Mouse (Mus musculus): ENCODE measurements around the gene Timmdc1.

Timmdc1 gene

GRCm38 (mm10) chr16:38476312-38477240 lies 45.9 kb downstream of the Timmdc1 start:
- ChIA-PET POLR2A (interaction anchor here in 3 of 4 experiments (0.6 to 3.1 kb wide), 47 partner anchors 8 to 668 kb away, joined by 3 to 18 read pairs (median 4); partner anchors contain the start of genes Maats1 (in 2 of the 3), Timmdc1 (in 2 of the 3), Adprh (in 1 of the 3) and Cox17 (in 1 of the 3)), CTCF (interaction anchor here in 2 of 4 experiments (0.5 to 0.9 kb wide), 4 partner anchors 26 to 135 kb away, joined by 3 to 8 read pairs (median 4); no protein-coding TSS in a partner anchor)

DNA sequence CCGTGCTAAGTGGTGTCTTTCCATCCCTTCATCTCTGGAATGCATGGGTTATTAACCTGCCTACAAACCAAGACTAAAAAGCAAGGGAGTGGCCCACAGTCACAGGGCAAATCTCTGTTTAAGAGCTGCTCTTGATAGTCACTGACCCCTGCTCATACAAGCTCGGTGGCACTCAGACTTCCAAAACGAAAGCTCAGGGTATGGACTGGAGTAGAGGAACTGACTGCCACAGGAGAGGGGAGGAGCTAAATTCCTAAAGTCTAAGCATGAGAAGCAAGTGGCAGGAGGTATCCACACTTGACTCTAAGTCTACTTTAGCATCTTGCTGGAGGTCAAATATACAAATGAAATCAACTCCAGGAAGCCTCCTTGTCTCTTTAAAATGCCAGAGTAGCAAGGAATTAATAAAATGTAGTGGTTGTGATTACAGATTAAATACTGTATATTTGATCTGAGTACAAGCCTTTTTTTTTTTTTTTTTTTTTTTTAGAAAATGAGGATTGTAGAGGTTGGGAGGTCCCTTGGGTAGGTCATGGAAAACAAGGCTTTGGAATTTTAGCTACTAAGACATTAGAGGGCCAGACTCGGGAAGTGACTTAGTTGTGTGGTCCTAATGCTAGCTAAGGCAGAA lies 46.7 kb downstream of the Timmdc1 start:
- CTCF ChIA-PET, result interaction anchor here in 2 of 4 experiments (0.5 to 0.9 kb wide), 5 partner anchors 25 to 134 kb away, joined by 3 to 8 read pairs (median 5); no protein-coding TSS in a partner anchor
- POLR2A ChIA-PET, result interaction anchor here in 3 of 4 experiments (0.6 to 3.1 kb wide), 47 partner anchors 8 to 668 kb away, joined by 3 to 18 read pairs (median 5); partner anchors contain the start of genes Maats1 (in 2 of the 3), Timmdc1 (in 2 of the 3), Adprh (in 1 of the 3) and Cox17 (in 1 of the 3)

DNA sequence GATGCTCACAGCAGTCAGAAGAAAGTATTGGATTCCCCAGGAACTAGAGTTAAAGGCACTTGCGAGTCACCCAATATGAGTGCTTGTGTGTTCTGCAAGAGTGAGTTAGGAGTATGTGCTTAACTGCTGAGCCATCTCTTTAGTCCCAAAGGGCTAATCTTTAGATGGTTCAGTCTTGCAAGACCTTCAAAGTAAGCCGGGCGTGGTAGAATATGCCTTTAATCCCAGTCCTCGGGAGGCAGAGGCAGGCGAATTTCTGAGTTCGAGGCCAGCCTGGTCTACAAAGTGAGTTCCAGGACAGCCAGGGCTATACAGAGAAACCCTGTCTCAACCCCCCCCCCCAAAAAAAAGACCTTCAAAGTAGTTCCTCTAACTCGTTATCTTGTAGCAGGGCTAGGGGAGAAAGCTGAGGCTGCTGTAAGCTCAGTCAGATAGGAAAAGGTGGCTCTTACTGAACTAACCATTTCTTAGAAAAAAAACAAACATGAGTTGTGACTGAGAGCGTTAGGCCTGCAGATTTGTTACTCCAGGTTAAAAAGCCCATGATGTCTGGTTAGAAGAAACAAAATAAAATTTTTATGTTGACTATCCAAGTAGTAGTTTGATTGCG lies 47.7 kb downstream of the Timmdc1 start:
- CTCF ChIA-PET, result interaction anchor here in 1 of 4 experiments (0.7 kb wide), 1 partner anchor 84 kb away, joined by 4 read pairs; the partner anchor contains the start of gene Tmem39a
- POLR2A ChIA-PET, result interaction anchor here in 2 of 4 experiments (1.4 to 3.1 kb wide), 2 partner anchors 29 kb away, joined by 6 to 18 read pairs; no protein-coding TSS in a partner anchor

GRCm38 (mm10) chr16:38473661-38474060 lies 48.8 kb downstream of the Timmdc1 start:
- ChIA-PET POLR2A (interaction anchor here in 2 of 4 experiments (0.7 to 24.5 kb wide), 5 partner anchors 9 to 126 kb away, joined by 3 to 500 read pairs (median 4); partner anchors contain the start of genes Adprh (in 1 of the 2), Cd80 (in 1 of the 2), Cox17 (in 1 of the 2) and Gm21987 (in 1 of the 2)), CTCF (interaction anchor here in 1 of 4 experiments (1.0 kb wide), 1 partner anchor 33 kb away, joined by 4 read pairs; no protein-coding TSS in a partner anchor)

DNA sequence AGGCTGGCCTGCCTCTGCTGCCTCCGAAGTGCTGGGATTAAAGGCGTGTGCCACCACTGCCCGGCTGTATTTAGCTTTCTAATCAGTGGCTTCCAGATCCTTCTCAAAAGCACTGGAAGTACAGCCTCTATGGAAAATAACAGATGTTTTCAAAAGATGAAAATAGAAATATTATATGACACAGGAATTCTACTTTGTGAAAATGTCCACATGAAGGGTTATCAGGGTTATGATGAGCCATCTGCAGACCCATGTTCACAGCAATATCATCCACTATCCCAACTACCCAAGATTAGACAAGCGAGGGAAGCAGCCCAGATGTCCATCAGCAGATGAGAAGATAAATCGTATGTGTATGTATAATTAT lies 50.0 kb downstream of the Timmdc1 start:
- POLR2A ChIA-PET, result interaction anchor here (0.9 to 24.5 kb wide), 22 partner anchors 10 to 165 kb away, joined by 3 to 500 read pairs (median 5); partner anchors contain the start of genes Adprh (in 2 of the 4), Timmdc1 (in 2 of the 4), Cd80 (in 1 of the 4) and Cox17 (in 1 of the 4)
- CTCF ChIA-PET, result interaction anchor here in 2 of 4 experiments (0.6 to 1.6 kb wide), 5 partner anchors 34 to 125 kb away, joined by 3 to 5 read pairs (median 3); partner anchors contain the start of genes Cox17 (in 1 of the 2) and Gm21987 (in 1 of the 2)

DNA sequence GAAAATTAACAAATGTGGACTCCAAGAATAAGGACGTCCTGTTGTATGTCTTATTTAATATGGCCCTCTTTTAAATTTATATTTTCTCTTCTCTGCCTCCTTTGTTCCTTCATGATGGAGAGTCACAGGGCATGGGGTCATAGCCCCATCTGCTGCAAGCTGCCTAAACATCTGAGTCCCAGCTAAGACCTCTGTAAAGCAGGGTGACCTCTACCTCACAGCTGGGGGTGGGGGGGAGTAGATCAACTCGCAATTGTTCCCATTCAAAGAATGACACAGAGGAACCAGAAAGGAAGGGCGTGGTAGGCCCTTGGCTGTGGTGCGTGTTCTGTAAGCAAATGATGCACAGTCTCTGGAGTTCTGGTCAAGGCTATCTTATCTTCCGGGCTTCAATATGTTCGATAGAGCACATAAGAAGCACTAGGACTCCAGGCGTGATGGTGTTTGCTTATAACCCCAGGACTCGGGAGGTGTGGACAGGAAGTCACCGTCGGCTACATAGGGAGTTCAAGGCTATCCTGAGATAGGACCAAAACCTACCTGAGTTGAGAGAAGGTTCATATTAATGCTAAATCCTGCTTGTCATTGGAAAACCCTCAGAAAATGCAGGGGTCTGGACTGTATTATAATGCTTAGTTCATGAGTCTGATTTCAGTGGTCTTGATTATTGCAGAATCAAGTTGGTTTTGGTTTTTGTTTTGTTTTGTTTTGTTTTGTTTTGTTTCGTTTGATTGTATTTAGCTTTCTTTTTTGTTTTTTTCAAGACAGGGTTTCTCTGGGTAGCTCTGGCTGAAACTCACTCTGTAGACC lies 50.6 kb downstream of the Timmdc1 start:
- CTCF ChIA-PET, result interaction anchor here (0.5 to 1.9 kb wide), 16 partner anchors 8 to 377 kb away, joined by 3 to 14 read pairs (median 4); partner anchors contain the start of genes Adprh (in 1 of the 4), Cox17 (in 1 of the 4) and Gm21987 (in 1 of the 4)
- POLR2A ChIA-PET, result interaction anchor here (0.5 to 24.5 kb wide), 56 partner anchors 8 to 497 kb away, joined by 3 to 500 read pairs (median 4); partner anchors contain the start of genes Adprh (in 2 of the 4), Cox17 (in 2 of the 4), Gm21987 (in 2 of the 4) and Maats1 (in 2 of the 4)

DNA sequence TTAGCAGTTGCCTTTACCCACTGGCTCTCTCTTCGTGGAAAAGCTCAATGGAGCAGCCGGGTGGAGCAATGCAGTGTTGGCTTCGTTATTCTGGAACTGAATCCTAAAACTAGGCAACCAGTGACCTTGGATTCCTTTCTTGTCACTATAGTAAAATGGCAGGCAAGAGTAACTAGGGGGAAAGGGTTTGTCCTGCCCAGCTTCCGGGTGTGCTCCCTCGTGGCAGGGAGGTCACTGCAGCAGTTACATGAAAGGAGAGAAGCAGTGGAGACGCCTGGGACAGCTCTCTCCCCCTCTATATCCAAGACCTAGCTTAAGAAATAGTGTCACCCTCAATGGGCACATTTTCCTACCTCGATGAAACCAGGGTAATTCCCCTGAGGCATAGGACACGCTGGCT lies 53.0 kb downstream of the Timmdc1 start:
- CTCF ChIA-PET, result interaction anchor here in 3 of 4 experiments (0.6 to 1.4 kb wide), 3 partner anchors 15 to 228 kb away, joined by 3 to 4 read pairs (median 4); no protein-coding TSS in a partner anchor
- POLR2A ChIA-PET, result interaction anchor here in 3 of 4 experiments (0.6 to 24.5 kb wide), 19 partner anchors 10 to 127 kb away, joined by 3 to 500 read pairs (median 4); partner anchors contain the start of genes Adprh (in 3 of the 3), Cd80 (in 2 of the 3), Cox17 (in 2 of the 3) and Gm21987 (in 2 of the 3)

- CTCF ChIA-PET, result interaction anchor here in 3 of 4 experiments (0.5 to 1.8 kb wide), 7 partner anchors 12 to 220 kb away, joined by 3 to 8 read pairs (median 5); no protein-coding TSS in a partner anchor
- POLR2A ChIA-PET, result interaction anchor here (0.7 to 24.5 kb wide), 24 partner anchors 8 to 403 kb away, joined by 3 to 500 read pairs (median 4); partner anchors contain the start of genes Adprh (in 4 of the 4), Cd80 (in 2 of the 4), Cox17 (in 1 of the 4) and Gm21987 (in 1 of the 4)
Measured at GRCm38 (mm10) chr16:38468706-38469018, 53.8 kb downstream of the Timmdc1 start.

DNA sequence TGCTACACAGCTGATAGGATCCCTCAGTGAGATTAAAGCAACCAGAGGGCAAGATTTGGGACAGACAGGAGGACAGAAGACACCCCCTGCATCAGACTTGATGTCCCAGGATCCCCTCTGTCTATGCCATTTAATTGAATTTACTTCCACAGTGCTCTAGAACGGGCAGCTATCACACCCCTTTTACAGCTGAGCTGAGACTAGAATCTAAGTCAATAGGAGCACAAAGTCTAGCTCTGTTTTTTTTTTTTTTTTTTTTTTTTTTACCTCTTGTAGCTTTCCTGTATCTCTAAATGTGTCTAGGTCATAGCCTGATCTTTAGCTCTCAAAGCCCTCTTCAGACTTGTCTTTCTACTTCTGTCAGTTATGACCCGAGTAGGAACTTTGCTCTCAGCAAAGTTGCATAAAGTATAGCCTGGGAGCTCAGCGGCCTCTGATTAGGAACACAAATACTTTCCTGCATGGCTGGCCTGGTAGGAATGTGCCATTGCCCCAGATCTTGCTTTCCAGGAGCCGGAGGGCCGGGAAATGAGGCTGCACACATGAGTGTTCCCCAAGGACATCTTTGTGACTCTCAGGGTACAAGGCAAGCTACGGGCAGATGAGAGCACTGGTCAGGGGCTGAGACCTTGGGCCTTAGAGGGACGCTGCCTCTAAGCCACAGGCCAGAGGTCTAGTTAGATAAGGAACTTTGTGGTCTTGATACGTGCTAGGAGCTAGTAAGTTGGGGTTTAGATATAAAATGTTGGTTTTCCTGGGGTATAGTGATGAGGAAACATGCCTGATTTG lies 54.4 kb downstream of the Timmdc1 start:
- POLR2A ChIA-PET, result interaction anchor here (0.6 to 24.5 kb wide), 30 partner anchors 8 to 402 kb away, joined by 3 to 500 read pairs (median 4); partner anchors contain the start of genes Adprh (in 3 of the 4), Cd80 (in 2 of the 4), Cox17 (in 1 of the 4) and Gm21987 (in 1 of the 4)
- CTCF ChIA-PET, result interaction anchor here (0.5 to 1.8 kb wide), 9 partner anchors 11 to 219 kb away, joined by 3 to 8 read pairs (median 4); no protein-coding TSS in a partner anchor

- POLR2A ChIA-PET, result interaction anchor here (0.6 to 24.5 kb wide), 24 partner anchors 8 to 125 kb away, joined by 3 to 500 read pairs (median 5); partner anchors contain the start of genes Adprh (in 2 of the 4), Cd80 (in 2 of the 4), Cox17 (in 1 of the 4) and Gm21987 (in 1 of the 4)
- CTCF ChIA-PET, result interaction anchor here (0.6 to 1.8 kb wide), 7 partner anchors 10 to 1661 kb away, joined by 3 to 5 read pairs (median 3); no protein-coding TSS in a partner anchor
Measured at GRCm38 (mm10) chr16:38467091-38467916, 55.2 kb downstream of the Timmdc1 start.

- CTCF ChIA-PET, result interaction anchor here in 3 of 4 experiments (0.6 to 1.2 kb wide), 3 partner anchors 17 to 1660 kb away, joined by 3 to 4 read pairs (median 3); no protein-coding TSS in a partner anchor
- POLR2A ChIA-PET, result interaction anchor here in 2 of 4 experiments (1.0 to 24.5 kb wide), 4 partner anchors 9 to 25 kb away, joined by 3 to 500 read pairs (median 4); partner anchors contain the start of genes Adprh (in 1 of the 2) and Cd80 (in 1 of the 2)
Measured at GRCm38 (mm10) chr16:38466089-38466488, 56.4 kb downstream of the Timmdc1 start.

GRCm38 (mm10) chr16:38463305-38463704 lies 59.2 kb downstream of the Timmdc1 start:
- CTCF ChIA-PET, result no interaction called here
- POLR2A ChIA-PET, result interaction anchor here in 3 of 4 experiments (0.9 to 24.5 kb wide), 6 partner anchors 10 to 63 kb away, joined by 3 to 500 read pairs (median 4); partner anchors contain the start of genes Adprh (in 2 of the 3) and Cd80 (in 1 of the 3)

DNA sequence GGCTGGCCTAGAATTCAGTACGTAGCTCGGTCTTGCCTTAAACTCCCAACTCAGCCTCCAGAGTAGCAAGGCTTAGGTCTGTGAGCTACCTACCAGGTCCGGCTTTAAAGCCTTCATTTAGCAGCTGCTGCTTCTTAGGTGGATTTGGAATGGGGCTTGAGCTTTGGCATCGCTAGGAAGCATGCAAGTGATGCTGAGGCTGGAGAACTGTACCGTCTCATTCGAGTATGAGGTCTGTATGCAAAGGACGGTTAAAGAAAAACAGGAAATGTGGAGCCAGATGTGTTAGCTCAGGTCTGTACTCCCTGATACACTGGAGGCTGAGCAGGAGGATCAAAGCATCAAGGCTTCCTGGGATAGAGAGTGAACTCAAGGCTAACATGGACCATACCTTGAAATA lies 60.3 kb downstream of the Timmdc1 start:
- POLR2A ChIA-PET, result interaction anchor here in 3 of 4 experiments (0.7 to 24.5 kb wide), 7 partner anchors 10 to 120 kb away, joined by 3 to 500 read pairs (median 4); partner anchors contain the start of genes Adprh (in 2 of the 3), Cd80 (in 1 of the 3), Maats1 (in 1 of the 3) and Pla1a (in 1 of the 3)
- CTCF ChIA-PET, result interaction anchor here in 1 of 4 experiments (0.6 kb wide), 1 partner anchor 86 kb away, joined by 5 read pairs; no protein-coding TSS in a partner anchor

DNA sequence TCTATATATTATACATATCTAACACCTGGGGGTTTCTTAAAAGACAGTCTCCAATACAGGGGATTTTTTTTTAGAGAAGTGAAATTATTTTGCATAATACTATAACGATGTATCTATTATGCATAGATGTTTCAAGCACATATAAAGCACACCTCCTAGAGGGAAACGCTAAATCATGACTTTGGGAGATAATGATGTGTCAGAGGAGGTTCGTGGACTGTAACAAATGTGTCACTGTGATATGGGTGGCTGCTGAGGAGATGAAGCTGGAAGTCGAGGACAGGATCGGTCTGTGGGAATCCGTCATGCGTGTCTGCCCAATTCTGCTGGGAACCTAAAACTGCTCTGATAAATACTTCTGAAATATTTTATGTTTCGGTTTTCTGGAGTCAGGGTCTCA lies 60.7 kb downstream of the Timmdc1 start:
- ChIA-PET CTCF (no interaction called here), POLR2A (interaction anchor here in 3 of 4 experiments (0.5 to 24.5 kb wide), 8 partner anchors 9 to 202 kb away, joined by 3 to 500 read pairs (median 4); partner anchors contain the start of genes Adprh (in 2 of the 3), Cd80 (in 1 of the 3), Maats1 (in 1 of the 3) and Pla1a (in 1 of the 3))
